Mouse (Mus musculus): ENCODE data around the gene Cldn13.
"Not testable (repeated sequence)": the region's sequence is repeated elsewhere in the genome, so short reads cannot be mapped to it uniquely, and the experiment has no call there.

Cldn13 gene

DNA sequence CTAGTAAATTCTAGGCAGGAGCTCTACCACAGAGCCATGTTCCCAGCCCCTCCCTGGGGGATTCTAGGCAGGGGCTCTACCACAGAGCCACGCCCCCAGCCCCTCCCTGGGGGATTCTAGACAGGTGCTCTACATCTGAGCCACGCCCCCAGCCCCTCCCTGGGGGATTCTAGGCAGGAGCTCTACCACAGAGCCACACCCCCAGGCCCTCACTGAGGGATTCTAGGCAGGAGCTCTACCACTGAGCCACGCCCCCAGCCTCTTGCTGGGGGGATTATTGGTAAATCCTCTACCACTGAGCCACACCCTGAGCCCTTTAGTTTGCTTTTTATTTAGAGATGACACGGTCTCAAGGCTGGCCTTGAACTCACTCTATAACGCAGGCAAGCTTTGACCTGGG lies 18.4 kb upstream of the Cldn13 start:
- DNase-seq (ENCODE audit: low spot score in 2 of 2): not testable (repeated sequence)

DNA sequence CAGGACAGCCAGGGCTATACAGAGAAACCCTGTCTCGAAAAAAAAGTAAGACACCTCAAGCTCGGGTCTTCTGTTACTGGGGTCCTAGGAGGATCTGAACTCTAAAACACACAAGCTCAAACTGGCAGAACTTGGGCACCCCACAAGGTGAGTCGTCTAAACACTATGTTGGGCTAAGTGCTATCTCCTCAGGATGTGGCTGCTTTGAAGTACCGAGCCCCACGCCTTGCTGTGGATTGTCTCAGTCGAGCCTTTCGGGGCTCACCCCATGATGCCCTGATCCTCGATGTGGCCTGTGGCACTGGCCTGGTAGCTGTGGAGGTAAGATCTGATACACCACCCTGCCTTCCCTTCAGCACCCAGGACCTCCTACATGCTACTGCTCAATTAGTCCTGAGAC lies 18.0 kb upstream of the Cldn13 start:
- peak; percentile 62 to 66 for DNase-seq (ENCODE audit: low spot score in 2 of 2)

GRCm38 (mm10) chr5:134932903-134933276 lies 17.6 kb upstream of the Cldn13 start:
- DNase-seq (ENCODE audit: low spot score in 2 of 2): peak; percentile 72 to 74

DNA sequence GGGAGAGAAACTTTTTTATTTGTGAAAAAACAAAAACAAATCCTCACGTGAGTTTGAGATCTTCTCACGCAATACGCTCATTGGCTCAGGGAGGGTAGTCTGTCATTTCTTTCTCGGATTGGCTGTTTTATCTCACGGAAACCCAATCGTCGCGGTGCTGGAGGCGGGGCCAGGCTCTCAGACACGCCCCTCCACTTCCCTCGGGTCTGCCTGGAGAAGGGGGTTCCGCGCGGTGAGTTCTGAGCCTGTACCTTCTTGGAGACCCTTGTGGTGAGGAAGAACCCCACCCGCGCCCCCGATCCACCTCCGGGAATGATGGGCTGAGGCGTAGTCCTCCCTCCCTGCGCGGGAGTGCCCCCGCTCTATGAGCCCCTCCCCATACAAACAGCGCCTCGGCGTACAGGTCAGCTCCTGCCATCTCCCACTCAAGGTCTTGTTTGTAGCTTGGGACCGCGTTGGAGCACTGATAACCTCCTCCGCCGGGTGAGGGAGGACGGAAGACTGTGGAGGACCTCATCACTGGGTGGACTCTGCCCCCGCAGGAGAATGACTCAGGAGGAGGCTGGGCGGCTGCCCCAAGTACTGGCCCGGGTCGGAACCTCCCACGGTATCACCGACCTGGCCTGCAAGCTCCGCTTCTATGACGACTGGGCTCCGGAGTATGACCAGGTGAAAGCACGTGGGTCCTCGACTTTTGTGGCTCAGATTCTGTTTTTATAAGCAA lies 17.0 kb upstream of the Cldn13 start, which contains the start of gene Mettl27:
Mettl27 (plus strand) TSS at position 190 of the 724 bp plus-strand sequence.
- peak; percentile 81 to 85 for DNase-seq (ENCODE audit: low spot score in 2 of 2)

GRCm38 (mm10) chr5:134929988-134930387 lies 14.7 kb upstream of the Cldn13 start:
- no peak for DNase-seq (ENCODE audit: low spot score in 2 of 2)

DNA sequence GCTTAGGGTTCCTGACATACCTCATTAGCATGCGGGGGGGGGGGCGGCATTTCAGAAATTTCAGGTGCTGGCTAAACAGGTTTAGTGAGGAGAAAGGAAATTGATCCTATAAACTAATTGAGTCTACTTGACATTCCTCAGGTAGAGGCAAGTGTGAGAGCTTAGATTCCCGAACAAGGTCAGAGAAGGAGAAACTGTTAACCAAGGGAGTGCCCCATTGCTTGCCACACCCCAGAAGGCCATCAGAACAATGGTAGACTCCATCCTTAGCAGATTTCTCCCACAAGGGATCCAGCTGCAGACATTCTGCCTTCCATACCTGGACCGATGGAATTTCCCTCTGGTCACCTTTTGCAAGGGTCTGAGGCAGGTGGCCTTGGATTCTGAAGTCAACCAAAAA lies 11.4 kb upstream of the Cldn13 start:
- DNase-seq (ENCODE audit: low spot score in 2 of 2): no peak

- DNase-seq (ENCODE audit: low spot score in 2 of 2): no peak
These were observed 7.8 kb upstream of the Cldn13 start for GRCm38 (mm10) chr5:134923141-134923540.

- DNase-seq (ENCODE audit: low spot score in 2 of 2): no peak
These were observed 5.8 kb upstream of the Cldn13 start for GRCm38 (mm10) chr5:134921106-134921505.

DNA sequence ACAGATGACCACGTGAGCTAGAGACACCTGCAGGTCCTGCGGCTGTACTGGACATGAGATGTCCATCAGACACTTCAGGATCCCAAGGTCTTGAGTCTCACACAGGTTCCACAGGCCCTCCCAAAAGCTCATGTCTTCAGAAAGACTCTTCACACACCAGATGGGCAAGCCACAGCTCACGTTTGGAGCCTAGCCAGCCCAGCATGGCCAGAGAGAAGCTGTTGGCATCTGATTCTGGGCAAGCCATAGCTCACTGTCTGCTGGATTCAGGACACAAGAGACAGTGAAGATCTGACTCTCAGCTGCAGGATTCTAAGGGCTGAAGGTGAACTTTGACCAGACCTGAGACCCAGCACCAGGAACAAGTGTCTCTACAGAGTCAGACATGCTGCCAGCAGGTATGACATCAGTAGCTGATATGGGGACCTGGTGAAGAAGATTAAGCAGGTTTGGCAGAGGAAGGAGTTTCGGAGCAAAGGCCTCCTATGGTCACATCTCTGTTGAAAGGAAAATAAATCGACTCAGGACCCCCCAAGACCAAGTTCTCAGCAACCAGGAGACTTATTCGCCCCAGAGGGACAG lies 4.9 kb upstream of the Cldn13 start:
- DNase-seq (ENCODE audit: low spot score in 2 of 2): no peak

DNA sequence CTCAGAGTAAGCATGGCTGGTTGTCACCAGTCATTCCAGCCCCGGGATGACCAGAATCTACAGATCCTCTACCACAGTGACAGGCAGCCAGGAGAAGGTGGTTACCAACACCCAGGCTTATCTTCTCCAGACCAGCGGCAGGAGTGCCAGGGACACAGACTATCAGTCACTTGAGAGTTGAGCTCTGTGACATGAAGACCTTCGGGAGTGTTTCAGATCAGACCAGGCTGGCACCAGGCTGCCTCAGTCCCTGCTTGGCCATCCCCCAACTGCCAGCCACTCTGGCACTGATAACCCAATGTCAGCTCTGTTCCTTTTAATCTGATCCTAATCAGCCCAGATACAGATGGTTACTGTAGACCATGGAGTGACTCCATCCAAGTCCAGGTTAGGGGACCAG lies 3.8 kb upstream of the Cldn13 start:
- DNase-seq (ENCODE audit: low spot score in 2 of 2): no peak

DNA sequence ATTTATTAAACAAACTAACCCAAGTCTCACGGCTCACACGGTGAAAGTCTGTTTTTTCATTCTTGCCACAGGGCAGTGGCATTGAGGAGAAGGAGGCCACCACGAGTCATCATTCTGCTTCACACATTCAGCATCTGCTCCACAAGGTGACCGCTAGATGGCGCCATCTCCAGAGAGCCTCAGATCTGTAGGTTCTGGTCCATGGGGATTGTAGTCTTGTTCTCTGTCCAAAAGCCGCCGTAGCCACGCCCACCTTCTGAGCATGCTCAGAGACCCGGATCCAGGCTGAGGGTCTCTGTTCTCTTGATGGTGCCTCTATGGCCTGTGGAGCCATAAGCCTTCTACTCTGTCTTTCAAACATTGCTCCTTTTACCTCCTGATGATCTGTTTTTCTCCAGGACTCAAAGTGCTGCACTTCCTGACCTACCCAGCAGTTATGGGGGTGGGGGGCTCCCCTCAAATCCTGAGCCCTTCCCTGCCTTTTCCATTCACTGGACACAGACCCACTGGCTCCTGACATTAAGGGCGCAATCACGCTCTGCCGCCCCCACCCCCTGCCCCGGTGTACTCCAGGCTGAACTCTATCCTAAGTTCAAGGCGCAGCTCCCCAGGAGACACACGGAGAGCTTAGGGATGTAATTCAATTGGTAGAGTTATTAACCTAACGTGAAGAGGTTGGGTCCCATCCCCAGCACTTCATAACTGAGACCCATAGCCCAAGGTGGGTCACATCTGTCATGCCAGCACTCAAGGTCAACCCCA lies 2.9 kb upstream of the Cldn13 start:
- DNase-seq (ENCODE audit: low spot score in 2 of 2): peak; percentile 57 to 62

- no peak for DNase-seq (ENCODE audit: low spot score in 2 of 2)
These were observed 816 bp downstream of the Cldn13 start for GRCm38 (mm10) chr5:134914510-134914909.

- DNase-seq (ENCODE audit: low spot score in 2 of 2): no peak
These were observed 1.6 kb downstream of the Cldn13 start for GRCm38 (mm10) chr5:134913753-134914152.

GRCm38 (mm10) chr5:134913352-134913751 lies 2.0 kb downstream of the Cldn13 start:
- no peak for DNase-seq (ENCODE audit: low spot score in 2 of 2)

DNA sequence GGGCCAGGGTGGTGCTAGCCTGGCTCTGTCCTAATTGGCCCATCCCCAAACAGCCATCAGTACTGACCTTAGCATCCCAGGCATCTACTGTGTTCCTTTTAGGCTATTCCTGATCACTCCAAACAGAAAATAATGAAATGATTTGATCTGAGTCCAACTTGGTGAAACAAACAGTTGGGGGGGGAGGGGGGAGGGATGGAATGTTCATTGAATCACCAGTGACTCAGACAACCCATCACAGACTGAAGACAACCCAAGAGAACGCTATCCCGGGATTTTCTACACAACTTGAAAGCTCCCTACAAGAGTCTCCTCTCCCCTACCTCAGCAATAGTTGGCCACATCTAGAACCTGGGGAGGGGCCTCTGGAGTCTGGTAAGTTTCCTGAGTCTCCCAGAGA lies 3.4 kb downstream of the Cldn13 start:
- DNase-seq (ENCODE audit: low spot score in 2 of 2): no peak

DNA sequence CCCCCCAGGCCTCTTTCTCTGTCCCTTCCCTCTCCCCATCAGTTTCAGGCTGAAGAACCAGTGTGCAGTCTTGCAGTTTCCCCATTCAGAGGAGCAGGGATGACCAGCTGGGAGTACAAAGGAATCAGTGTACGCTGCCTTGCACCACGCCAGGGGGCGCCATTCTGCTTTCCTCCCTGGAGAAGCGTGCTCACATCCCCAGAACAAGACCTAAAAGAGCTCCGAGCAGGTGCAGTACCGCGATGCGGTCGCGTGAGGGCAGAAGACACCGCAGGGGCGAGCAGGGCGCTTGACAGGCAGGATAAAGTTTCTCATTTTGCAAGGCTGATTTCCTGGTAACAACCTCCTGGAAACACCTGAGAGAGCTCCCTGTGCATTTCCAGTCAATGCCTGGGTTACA lies 8.2 kb downstream of the Cldn13 start:
- peak; percentile 52 to 75 for DNase-seq (ENCODE audit: low spot score in 2 of 2)

DNA sequence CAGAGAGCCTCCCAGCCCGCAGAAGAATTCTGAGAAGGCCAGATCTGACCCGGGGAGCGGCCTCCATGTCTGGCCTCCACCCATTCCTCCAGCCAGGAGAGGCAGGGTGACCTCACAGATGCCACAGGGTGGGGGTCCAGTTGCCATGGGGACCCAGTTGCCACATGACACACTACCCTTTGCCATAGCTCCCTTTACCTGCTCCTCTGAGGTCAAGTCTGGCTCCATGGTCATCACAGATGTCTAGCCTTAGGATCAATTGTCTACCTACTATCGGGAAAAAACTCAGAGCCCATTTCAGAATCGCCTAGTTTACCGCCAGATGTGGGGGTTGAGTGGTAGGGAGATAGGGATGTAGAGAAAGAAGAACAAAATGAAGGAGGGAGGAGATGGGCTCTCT lies 8.7 kb downstream of the Cldn13 start, which contains the start of gene Tmem270:
Tmem270 (minus strand) TSS at position 101 of the 400 bp plus-strand sequence.
- no peak for DNase-seq (ENCODE audit: low spot score in 2 of 2)

GRCm38 (mm10) chr5:134901644-134902027 lies 13.7 kb downstream of the Cldn13 start:
- DNase-seq (ENCODE audit: low spot score in 2 of 2): no peak

GRCm38 (mm10) chr5:134901012-134901643 lies 14.2 kb downstream of the Cldn13 start:
- no peak for DNase-seq (ENCODE audit: low spot score in 2 of 2)

DNA sequence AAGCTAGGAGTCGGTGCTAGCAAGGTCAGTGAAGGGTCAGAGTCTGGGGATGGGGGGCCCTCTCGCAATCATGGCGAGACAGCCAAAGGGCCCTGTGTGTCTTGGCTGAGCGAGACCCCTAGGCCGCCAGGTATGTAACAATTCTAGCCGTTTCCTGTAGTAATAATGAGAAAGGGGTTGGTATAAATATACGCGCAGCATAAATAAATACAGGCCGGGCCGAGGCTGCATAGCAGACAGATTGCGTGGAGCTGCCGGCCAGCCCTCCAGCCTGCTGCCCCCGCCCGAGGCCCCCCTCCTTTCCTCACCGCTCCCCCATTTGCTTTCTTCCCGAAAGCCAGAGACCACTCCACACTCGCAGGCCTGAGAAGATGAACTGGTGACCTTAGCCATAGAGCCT lies 17.7 kb downstream of the Cldn13 start:
- DNase-seq (ENCODE audit: low spot score in 2 of 2): no peak

DNA sequence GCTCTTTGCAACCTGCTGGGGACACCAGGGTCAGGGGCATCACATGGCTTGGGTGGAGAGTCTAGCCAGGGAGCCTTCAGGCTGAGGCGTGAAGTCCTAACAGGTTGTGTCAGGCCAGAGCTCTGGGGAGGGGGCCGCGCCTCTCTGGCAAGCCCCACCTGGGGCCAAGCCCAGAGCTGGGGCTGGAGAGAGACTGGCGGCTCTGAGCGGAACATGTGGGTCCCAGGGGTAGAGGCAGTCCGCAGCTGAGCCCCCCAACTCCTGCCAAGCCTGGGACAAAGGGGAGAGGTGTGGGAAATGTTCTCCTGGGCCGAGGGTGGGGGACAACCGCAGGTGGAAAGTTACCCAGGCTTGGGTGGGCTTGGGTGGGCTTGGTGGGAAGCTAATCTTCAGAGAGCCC lies 18.4 kb downstream of the Cldn13 start:
- no peak for DNase-seq (ENCODE audit: low spot score in 2 of 2)

DNA sequence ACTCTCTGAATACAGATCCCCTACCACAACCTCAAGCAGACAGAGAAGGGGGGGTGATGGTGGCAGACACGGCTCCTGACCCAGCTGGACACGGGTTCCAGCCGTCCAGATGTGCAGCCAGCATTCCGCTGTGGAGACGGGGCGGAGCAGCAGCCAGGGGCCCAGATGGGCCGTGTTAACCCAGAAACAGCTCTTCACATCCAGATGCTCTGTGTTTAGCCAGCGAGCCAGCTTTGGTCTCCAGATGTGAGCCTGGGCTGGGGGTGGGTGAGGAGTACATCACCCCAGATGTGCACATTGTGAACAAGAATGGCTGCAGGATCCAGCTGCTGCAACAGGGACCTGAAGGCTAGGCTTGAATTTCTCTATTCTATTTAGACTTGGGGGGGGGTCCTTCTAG lies 20.0 kb downstream of the Cldn13 start:
- no peak for DNase-seq (ENCODE audit: low spot score in 2 of 2)
